In genomic region chr13:95481428-95481827, GRCm38 (mm10) we compare ENCODE assay signal across 9 mouse cellular contexts. TPM values are rescaled to one million over a fixed set of nuclear protein-coding genes. Genes with fewer than 3 reads are reported as not detected.
DNase-seq lines count a peak whose midpoint lies in the region; ATAC-seq and TF ChIP-seq lines count a peak whose summit lies in the region.
"Had no signal": no experiment of that assay in that cellular context is flagged by ENCODE, and none has a peak within 500 bp of the region (broad histone marks: within the 10 kb centered on the region; RNA-seq: fewer than 3 reads in every experiment).

No protein-coding gene starts in this region.

- H3K36me3 ChIP-seq in G1E (replicated peaks) = no peaks in the 10 kb centered on the region
- H3K36me3 ChIP-seq in forebrain, embryonic 12.5 days (replicated peaks) = no peaks in the 10 kb centered on the region
- no peaks in the 10 kb centered on the region for H3K36me3 ChIP-seq in hindbrain, embryonic 11.5 days (ENCODE audit: control insufficient read depth, insufficient read depth, low read length)
- H3K36me3 ChIP-seq: limb, embryonic 15.5 days had no signal

- no peak overlapping the region for H3K9ac ChIP-seq in forebrain, embryonic 12.5 days
- H3K9ac ChIP-seq in hindbrain, embryonic 11.5 days (ENCODE audit: low read depth, low read length) = no peak overlapping the region
- H3K9ac ChIP-seq: limb, embryonic 15.5 days had no signal

- WGBS in forebrain, embryonic 12.5 days = 19% methylated on average over 4 of the region's 4 CpGs
- 22% methylated on average over 4 of the region's 4 CpGs for WGBS in hindbrain, embryonic 11.5 days

- peaks cover 59% of the 10 kb centered on the region for H3K4me1 ChIP-seq in G1E (ENCODE audit: insufficient read depth, low read depth, low read length)
- no peaks in the 10 kb centered on the region for H3K4me1 ChIP-seq in forebrain, embryonic 12.5 days
- no peaks in the 10 kb centered on the region for H3K4me1 ChIP-seq in hindbrain, embryonic 11.5 days (replicated peaks; ENCODE audit: control insufficient read depth, insufficient read depth, low read length)

- peak; percentile 55 for DNase-seq in G1E (ENCODE audit: low spot score)
- peak; percentile 21 for DNase-seq in c-Kit-negative CD71-positive TER-119-positive erythroid progenitor cells, embryonic 14.5 days (ENCODE audit: low read depth, low spot score)
- peak; percentile 94 for DNase-seq in hindbrain, embryonic 11.5 days (ENCODE audit: low spot score)
- peak; percentile 65 for DNase-seq in layer of hippocampus, adult 9-11 months
- DNase-seq in lung, postnatal 4 days = peak; percentile 59 to 85
- DNase-seq in retina, postnatal 7 days (ENCODE audit: low read depth, low spot score) = peak; percentile 70
- peak; percentile 50 for DNase-seq in urinary bladder, adult 2 months (ENCODE audit: low spot score)

- no peak overlapping the region for H3K27ac ChIP-seq in forebrain, embryonic 12.5 days
- no peak overlapping the region for H3K27ac ChIP-seq in hindbrain, embryonic 11.5 days (ENCODE audit: low read depth, low read length)
- H3K27ac ChIP-seq: limb, embryonic 15.5 days had no signal

- no peaks in the 10 kb centered on the region for H3K9me3 ChIP-seq in G1E (replicated peaks)
- no peaks in the 10 kb centered on the region for H3K9me3 ChIP-seq in forebrain, embryonic 12.5 days
- no peaks in the 10 kb centered on the region for H3K9me3 ChIP-seq in hindbrain, embryonic 11.5 days (ENCODE audit: control insufficient read depth, low read length)
- H3K9me3 ChIP-seq: limb, embryonic 15.5 days had no signal

- no peak for ATAC-seq in G1E (ENCODE audit: extremely low read depth, insufficient number of reproducible peaks, low FRiP score, poor library complexity, severe bottlenecking)
- ATAC-seq in forebrain, embryonic 12.5 days (ENCODE audit: low FRiP score) = peak; percentile 71; the same call in 1 of the 2 replicates
- ATAC-seq in hindbrain, embryonic 11.5 days (ENCODE audit: low FRiP score) = no peak

- peak; percentile 50; the same call in 1 of the 2 replicates for TF ChIP-seq CTCF in G1E (IDR thresholded peaks at IDR 0.05; ENCODE audit: low read depth, low read length)

- H3K4me3 ChIP-seq in G1E (ENCODE audit: low read depth, low read length) = no peak overlapping the region
- H3K4me3 ChIP-seq in forebrain, embryonic 12.5 days (replicated peaks) = no peak overlapping the region
- no peak overlapping the region for H3K4me3 ChIP-seq in hindbrain, embryonic 11.5 days (ENCODE audit: low read depth, low read length)
- H3K4me3 ChIP-seq: limb, embryonic 15.5 days had no signal

- H3K27me3 ChIP-seq in G1E (ENCODE audit: insufficient read depth, low read length) = peaks cover 6% of the 10 kb centered on the region; the same call in 1 of the 2 replicates
- H3K27me3 ChIP-seq in forebrain, embryonic 12.5 days = no peaks in the 10 kb centered on the region
- H3K27me3 ChIP-seq in hindbrain, embryonic 11.5 days (ENCODE audit: control insufficient read depth, insufficient read depth, low read length) = no peaks in the 10 kb centered on the region
- H3K27me3 ChIP-seq: limb, embryonic 15.5 days had no signal

- H3K4me2 ChIP-seq in forebrain, embryonic 12.5 days = no peak overlapping the region
- no peak overlapping the region for H3K4me2 ChIP-seq in hindbrain, embryonic 11.5 days (replicated peaks; ENCODE audit: low read depth, low read length)
- H3K4me2 ChIP-seq: limb, embryonic 15.5 days had no signal

RNA-seq across cellular contexts. Expression of gene S100z, which starts 2.9 kb away (rescaled TPM):
- total RNA-seq in G1E (2014; fragmentation: Nextera tagmentation) (not detected in 2 replicates), G1E (2017) (not detected in 2 replicates)
- not detected in 2 replicates for polyA plus RNA-seq in G1E (2012)
- polyA plus RNA-seq in forebrain, embryonic 12.5 days (2016; fragmentation: Nextera tagmentation; extraction: Ambion mirVana) = 1.7 and 5.0 TPM in 2 replicates
- polyA plus RNA-seq in hindbrain, embryonic 11.5 days (2014; fragmentation: Nextera tagmentation; extraction: Ambion mirVana) = not detected in 2 replicates
- polyA plus RNA-seq in urinary bladder, adult 2 months (2012; rRNA removed) = 0.25 TPM in 1 of 2 replicates, not detected in the other
- polyA plus RNA-seq: limb, embryonic 15.5 days had no signal

RNA-seq across cellular contexts. Expression of gene Crhbp, which starts 36.7 kb away (rescaled TPM):
- total RNA-seq in G1E (2014; fragmentation: Nextera tagmentation) (0.45 and 0.58 TPM in 2 replicates), G1E (2017) (not detected in 2 replicates)
- not detected in 2 replicates for polyA plus RNA-seq in G1E (2012)
- polyA plus RNA-seq in forebrain, embryonic 12.5 days (2016; fragmentation: Nextera tagmentation; extraction: Ambion mirVana) = 0.41 and 0.65 TPM in 2 replicates
- 2.9 TPM in 2 replicates for polyA plus RNA-seq in hindbrain, embryonic 11.5 days (2014; fragmentation: Nextera tagmentation; extraction: Ambion mirVana)
- 3.1 and 4.0 TPM in 2 replicates for polyA plus RNA-seq in urinary bladder, adult 2 months (2012; rRNA removed)

RNA-seq across cellular contexts. Expression of gene F2rl1, which starts 43.6 kb away (rescaled TPM):
- total RNA-seq in G1E (2014; fragmentation: Nextera tagmentation) (not detected in 2 replicates), G1E (2017) (0.05 and 0.06 TPM in 2 replicates)
- polyA plus RNA-seq in G1E (2012) = not detected in 2 replicates
- 0.32 and 0.33 TPM in 2 replicates for polyA plus RNA-seq in forebrain, embryonic 12.5 days (2016; fragmentation: Nextera tagmentation; extraction: Ambion mirVana)
- 0.13 and 0.17 TPM in 2 replicates for polyA plus RNA-seq in hindbrain, embryonic 11.5 days (2014; fragmentation: Nextera tagmentation; extraction: Ambion mirVana)
- polyA plus RNA-seq in urinary bladder, adult 2 months (2012; rRNA removed) = 6.8 and 8.2 TPM in 2 replicates

Comparison
In these comparisons a context has a peak if more than half of its experiments do, and no peak if none do; other contexts are left out.
1. DNase-seq: peak in every context shown above with its lines; median percentile 94 in hindbrain, embryonic 11.5 days; 72 in lung, postnatal 4 days; 70 in retina, postnatal 7 days; 65 in layer of hippocampus, adult 9-11 months; 55 in G1E; 50 in urinary bladder, adult 2 months; 21 in c-Kit-negative CD71-positive TER-119-positive erythroid progenitor cells, embryonic 14.5 days.